In genomic region chr2:39823851-39824250, GRCm38 (mm10) we compare ENCODE assay signal across 28 mouse cellular contexts.
"Had no signal": no experiment of that assay in that cellular context is flagged by ENCODE, and none has a peak within 500 bp of the region (broad histone marks: within the 10 kb centered on the region; RNA-seq: fewer than 3 reads in every experiment).

No protein-coding gene starts in this region.

- H3K4me1 ChIP-seq: embryonic facial prominence, embryonic 10.5 days; embryonic facial prominence, embryonic 12.5 days; embryonic facial prominence, embryonic 13.5 days; embryonic facial prominence, embryonic 15.5 days; forebrain, embryonic 10.5 days; forebrain, embryonic 12.5 days; forebrain, embryonic 13.5 days; forebrain, embryonic 15.5 days had no signal

- H3K4me3 ChIP-seq: embryonic facial prominence, embryonic 10.5 days; embryonic facial prominence, embryonic 12.5 days; embryonic facial prominence, embryonic 13.5 days; embryonic facial prominence, embryonic 15.5 days; erythroblast, embryonic 14.5 days; forebrain, embryonic 10.5 days; forebrain, embryonic 12.5 days; forebrain, embryonic 13.5 days; forebrain, embryonic 15.5 days; gastrocnemius, adult 2 months; heart, adult 2 months had no signal

- H3K27me3 ChIP-seq: embryonic facial prominence, embryonic 12.5 days; embryonic facial prominence, embryonic 13.5 days; embryonic facial prominence, embryonic 15.5 days; forebrain, embryonic 12.5 days; forebrain, embryonic 13.5 days; forebrain, embryonic 15.5 days had no signal

- ATAC-seq: forebrain, embryonic 13.5 days; forebrain, embryonic 14.5 days; forebrain, embryonic 15.5 days; forebrain, embryonic 16.5 days; forebrain, postnatal 0 days had no signal

- H3K27ac ChIP-seq: embryonic facial prominence, embryonic 10.5 days; embryonic facial prominence, embryonic 12.5 days; embryonic facial prominence, embryonic 13.5 days; embryonic facial prominence, embryonic 15.5 days; forebrain, embryonic 10.5 days; forebrain, embryonic 12.5 days; forebrain, embryonic 13.5 days; forebrain, embryonic 15.5 days; gastrocnemius, adult 2 months; heart, adult 2 months had no signal

- H3K36me3 ChIP-seq: embryonic facial prominence, embryonic 10.5 days; embryonic facial prominence, embryonic 12.5 days; embryonic facial prominence, embryonic 13.5 days; embryonic facial prominence, embryonic 15.5 days; forebrain, embryonic 10.5 days; forebrain, embryonic 12.5 days; forebrain, embryonic 15.5 days had no signal

- H3K9me3 ChIP-seq: embryonic facial prominence, embryonic 10.5 days; embryonic facial prominence, embryonic 12.5 days; embryonic facial prominence, embryonic 13.5 days; embryonic facial prominence, embryonic 15.5 days; forebrain, embryonic 10.5 days; forebrain, embryonic 12.5 days; forebrain, embryonic 13.5 days; forebrain, embryonic 15.5 days had no signal

- H3K4me2 ChIP-seq: embryonic facial prominence, embryonic 12.5 days; embryonic facial prominence, embryonic 13.5 days; embryonic facial prominence, embryonic 15.5 days; forebrain, embryonic 12.5 days; forebrain, embryonic 13.5 days; forebrain, embryonic 15.5 days had no signal

- DNase-seq: cerebellum, adult 2 months; cerebellum, adult 8-10 months; cerebellum, adult 9-10 months; cerebellum, adult 9-11 months; cerebellum, postnatal 10 days; cerebellum, postnatal 14 days; cerebellum, postnatal 25 days; cerebellum, postnatal 36 days; embryo, embryonic 11 days; forebrain, postnatal 0 days; gastrocnemius, adult 2 months; gastrocnemius, postnatal 10 days; gastrocnemius, postnatal 14 days; gastrocnemius, postnatal 25 days; gastrocnemius, postnatal 36 days; heart, adult 18-20 months; heart, adult 2 months had no signal

- H3K9ac ChIP-seq: embryonic facial prominence, embryonic 12.5 days; embryonic facial prominence, embryonic 13.5 days; embryonic facial prominence, embryonic 15.5 days; forebrain, embryonic 12.5 days; forebrain, embryonic 13.5 days; forebrain, embryonic 15.5 days; forebrain, postnatal 0 days had no signal
